Mouse (Mus musculus) thymus, adult 2 months (tissue): ENCODE data around the gene Hk1. TPM values are rescaled to one million over a fixed set of nuclear protein-coding genes. Genes with fewer than 3 reads are reported as not detected.
A peak's percentile ranks its signal among the peaks of the same experiment; 100 is the strongest.

ENCODE experiments used
- DNase-seq: peaks from one replicate; pipeline ENCODE4 v3.0.0; 2021
- H3K27ac ChIP-seq: fragments of 200-500 bp; 2 replicates; pipeline ENCODE4 v1.5.1; 2012; ENCODE audit warnings: low read length, control low read depth; ENCODE audit not compliant: control insufficient read depth, insufficient read depth
- H3K27me3 ChIP-seq: fragments of 200-500 bp; 2 replicates; pipeline ENCODE4 v1.6.1; 2012; ENCODE audit warnings: mild to moderate bottlenecking, low read length, moderate library complexity, mixed read lengths; ENCODE audit not compliant: control insufficient read depth, insufficient read depth
- H3K36me3 ChIP-seq: fragments of 200-500 bp; 2 replicates; pipeline ENCODE4 v1.6.1; 2012; ENCODE audit warnings: mild to moderate bottlenecking, low read length, moderate library complexity; ENCODE audit not compliant: control insufficient read depth, insufficient read depth
- H3K4me1 ChIP-seq: fragments of 200-500 bp; replicated peaks from 2 replicates; pipeline ENCODE4 v1.6.1; 2012; ENCODE audit warnings: low read length; ENCODE audit not compliant: control insufficient read depth, insufficient read depth
- H3K4me3 ChIP-seq: fragments of 200-500 bp; 2 replicates; pipeline ENCODE4 v1.5.1; 2012; ENCODE audit warnings: mild to moderate bottlenecking, low read length, control low read depth, moderate library complexity; ENCODE audit not compliant: control insufficient read depth, insufficient read depth
- CTCF ChIP-seq: fragments of 200-500 bp; IDR thresholded peaks from 2 replicates; pipeline ENCODE4 v1.5.1; 2012; ENCODE audit warnings: mild to moderate bottlenecking, control low read depth, low read length, moderate library complexity, borderline replicate concordance; ENCODE audit not compliant: control insufficient read depth, poor library complexity, insufficient read depth; ENCODE audit errors: extremely low read depth
- POLR2A ChIP-seq: fragments of 200-500 bp; IDR thresholded peaks from 2 replicates; pipeline ENCODE4 v1.6.1; 2012; ENCODE audit warnings: mild to moderate bottlenecking, low read length, control low read depth, moderate library complexity; ENCODE audit not compliant: control insufficient read depth, poor library complexity, insufficient read depth; ENCODE audit errors: extremely low read depth
- WGBS: fragments of 180-500 bp; shearing (Covaris S2); methylation state at CpG from one replicate; pipeline ENCODE4 v1.1.7; 2018; 5-methylcytosine and 5-hydroxymethylcytosine counted together
- polyA plus RNA-seq: library from polyadenylated mRNA; depleted of rRNA; stranded (reverse); fragments of >200 nt; gene quantifications from 2 replicates; pipeline ENCODE4 v1.2.3, GENCODE M21; 2012

The Hk1 gene
- polyA plus RNA-seq, 1 experiment: 52.1 TPM

DNA sequence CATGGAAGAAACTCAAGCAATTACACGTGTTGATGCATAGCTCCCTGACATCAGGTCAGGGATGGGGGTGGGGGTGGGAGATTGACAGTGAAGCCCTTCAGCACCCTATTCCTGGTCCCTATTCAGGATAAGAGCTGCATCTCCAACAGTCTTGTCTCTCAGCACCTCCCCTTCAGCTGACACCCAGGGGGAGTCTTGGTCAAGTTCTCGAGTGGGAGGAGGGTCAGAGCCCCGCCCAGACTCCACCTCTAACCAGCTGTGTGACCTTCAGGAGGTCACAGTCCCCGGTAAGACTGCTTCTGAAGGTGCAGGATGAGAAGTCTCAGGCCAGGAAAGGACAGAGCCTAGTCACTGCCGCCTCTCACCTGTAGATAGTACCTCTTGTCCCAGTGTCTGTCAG, 41.1 kb downstream of the Hk1 start:
- Histone ChIP-seq H3K36me3 (no peaks in the 10 kb centered on the region), H3K4me1 (peaks cover 16% of the 10 kb centered on the region), H3K27me3 (no peaks in the 10 kb centered on the region), H3K4me3 (peak overlapping the region; percentile 20), H3K27ac (peak overlapping the region; percentile 32; the same call in 1 of the 2 replicates)
- TF ChIP-seq CTCF: no peak
- TF ChIP-seq POLR2A: no peak
- WGBS: 41% methylated on average over 5 of the region's 5 CpGs
- DNase-seq: peak; percentile 25

DNA sequence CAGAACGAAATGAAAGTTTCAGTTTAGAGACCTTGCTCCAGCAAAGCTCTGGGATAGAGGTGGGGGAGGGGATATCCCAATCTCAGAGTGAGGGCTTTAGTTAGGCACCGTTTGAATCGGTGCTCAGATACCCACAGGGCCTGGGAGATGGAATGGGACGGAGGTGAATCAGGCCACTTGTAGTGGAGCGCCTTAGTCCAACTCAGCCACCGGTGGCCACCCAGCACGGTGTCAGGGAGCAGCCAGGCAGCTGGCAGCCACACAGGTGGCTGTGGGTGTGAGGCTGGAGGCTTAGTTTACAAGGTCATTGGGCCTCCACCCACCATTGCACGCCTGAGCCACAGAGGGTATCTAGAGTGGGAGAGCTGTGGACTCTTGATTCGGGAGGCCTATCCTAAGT, 41.5 kb downstream of the Hk1 start:
- WGBS: 74% methylated on average over 9 of the region's 9 CpGs
- Histone ChIP-seq H3K27me3 (no peaks in the 10 kb centered on the region), H3K4me3 (no peak overlapping the region), H3K36me3 (no peaks in the 10 kb centered on the region), H3K27ac (no peak overlapping the region; the same call in 1 of the 2 replicates), H3K4me1 (peaks cover 16% of the 10 kb centered on the region)
- peak; percentile 16 for DNase-seq
- no peak for TF ChIP-seq CTCF
- TF ChIP-seq POLR2A: no peak

DNA sequence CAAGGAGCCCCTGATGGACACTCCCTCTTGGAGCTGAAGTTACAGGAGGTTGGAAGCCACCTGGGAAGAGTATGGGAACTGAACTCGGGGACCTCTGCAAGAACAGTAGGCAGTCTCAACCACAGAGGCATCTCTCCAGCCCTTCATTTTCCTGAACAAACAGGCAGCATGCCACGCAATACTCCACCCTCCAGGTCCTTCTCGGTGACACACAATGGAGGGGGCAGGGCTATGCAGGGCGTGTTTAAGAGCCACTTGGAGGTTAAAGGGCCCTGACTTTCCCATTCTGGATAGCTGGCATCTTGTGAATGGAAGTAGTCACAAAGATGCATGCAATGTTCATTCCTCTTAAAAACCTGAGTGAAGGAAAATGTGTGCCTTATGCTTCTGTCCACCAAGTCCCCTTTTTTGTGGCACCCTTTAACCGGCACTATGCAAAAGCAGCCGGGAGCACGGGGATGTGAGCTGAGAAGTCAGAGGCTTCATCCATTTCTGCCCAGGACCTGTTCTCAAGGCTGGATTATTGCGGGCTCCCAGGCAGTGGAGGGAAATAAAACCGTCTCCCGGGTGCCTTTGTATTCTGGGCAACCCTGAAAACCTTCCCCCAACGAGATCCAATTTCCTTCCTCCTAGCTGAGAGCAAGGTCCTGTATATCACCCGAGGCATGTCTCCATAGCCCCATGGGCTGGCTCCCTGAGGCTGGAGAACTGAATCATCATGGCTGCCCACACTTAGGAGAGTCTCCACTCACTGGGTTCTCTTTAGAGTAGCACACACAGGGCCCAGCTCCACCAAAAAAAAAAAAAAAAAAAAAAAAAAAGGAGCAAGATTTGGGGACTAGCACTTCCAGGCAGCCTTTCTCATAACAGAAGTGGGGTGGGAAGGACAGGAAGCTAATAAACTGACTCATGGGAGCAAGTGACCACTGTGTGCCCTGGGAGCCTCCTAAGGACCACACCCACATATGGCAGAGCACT, 42.8 kb downstream of the Hk1 start:
- no peak overlapping the region for H3K27ac ChIP-seq
- WGBS: 43% methylated on average over 12 of the region's 12 CpGs
- H3K36me3 ChIP-seq: no peaks in the 10 kb centered on the region
- TF ChIP-seq POLR2A: no peak
- no peak for TF ChIP-seq CTCF
- no peak for DNase-seq
- H3K27me3 ChIP-seq: no peaks in the 10 kb centered on the region
- H3K4me1 ChIP-seq: peaks cover 20% of the 10 kb centered on the region
- no peak overlapping the region for H3K4me3 ChIP-seq

DNA sequence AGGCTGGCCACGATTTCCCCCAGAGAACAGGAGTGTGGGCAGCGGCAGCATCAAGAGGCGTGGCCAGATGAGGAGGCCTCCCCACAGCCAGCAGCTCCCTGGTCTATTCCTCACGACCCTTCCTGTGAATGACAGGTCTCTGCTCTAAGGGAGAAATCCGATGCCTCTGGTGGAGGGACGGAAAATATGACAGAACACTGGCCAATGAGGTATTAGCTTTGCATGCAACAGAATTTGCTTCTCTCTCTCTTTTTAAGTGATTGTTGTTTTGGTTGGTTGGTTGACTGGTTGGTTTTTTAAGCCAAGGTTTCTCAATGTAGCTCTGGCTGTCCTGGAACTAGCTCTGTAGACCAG, 44.3 kb downstream of the Hk1 start:
- no peak for DNase-seq
- TF ChIP-seq POLR2A (no peak), CTCF (no peak)
- Histone ChIP-seq H3K36me3 (no peaks in the 10 kb centered on the region), H3K27ac (no peak overlapping the region), H3K4me3 (no peak overlapping the region), H3K4me1 (peaks cover 17% of the 10 kb centered on the region), H3K27me3 (no peaks in the 10 kb centered on the region)
- WGBS: 56% methylated on average over 6 of the region's 6 CpGs

DNA sequence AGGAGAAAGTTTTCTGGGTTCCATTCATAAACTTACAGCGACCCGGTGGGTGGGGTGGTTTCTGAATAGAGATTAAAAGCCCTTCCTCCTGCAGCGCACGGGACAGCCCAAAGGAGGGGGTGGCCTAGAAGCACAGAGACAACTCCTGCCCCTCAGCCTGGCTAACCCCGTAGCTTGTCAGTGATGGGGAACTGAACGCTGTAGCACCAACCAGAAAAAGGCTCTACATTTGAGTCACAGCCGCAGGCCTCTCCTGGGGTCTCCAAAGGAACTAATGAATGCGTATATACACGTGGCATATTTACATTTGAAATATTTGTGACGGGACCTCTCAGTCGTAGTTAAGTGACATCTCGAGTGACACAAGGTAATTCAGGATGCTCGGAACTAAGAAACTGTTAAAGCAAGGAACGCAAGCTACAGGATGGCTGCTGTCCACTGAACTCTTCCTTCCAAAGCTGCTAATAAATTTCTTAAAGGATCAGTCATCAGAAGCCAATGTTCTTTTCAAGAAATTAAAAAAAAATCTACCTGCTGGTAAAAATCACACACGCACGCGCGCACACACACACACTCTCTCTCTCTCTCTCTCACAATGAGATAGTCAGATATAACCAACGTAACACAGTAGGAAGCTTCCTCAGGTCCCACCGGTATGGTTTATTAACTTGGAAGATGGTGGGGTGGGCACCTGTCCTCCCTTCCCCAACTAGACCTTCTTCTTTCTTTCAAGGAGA, 44.9 kb downstream of the Hk1 start:
- Histone ChIP-seq H3K4me3 (no peak overlapping the region), H3K27ac (no peak overlapping the region), H3K36me3 (no peaks in the 10 kb centered on the region), H3K4me1 (peaks cover 17% of the 10 kb centered on the region), H3K27me3 (no peaks in the 10 kb centered on the region)
- DNase-seq: no peak
- TF ChIP-seq POLR2A (no peak), CTCF (no peak)
- WGBS: 83% methylated on average over 20 of the region's 20 CpGs

DNA sequence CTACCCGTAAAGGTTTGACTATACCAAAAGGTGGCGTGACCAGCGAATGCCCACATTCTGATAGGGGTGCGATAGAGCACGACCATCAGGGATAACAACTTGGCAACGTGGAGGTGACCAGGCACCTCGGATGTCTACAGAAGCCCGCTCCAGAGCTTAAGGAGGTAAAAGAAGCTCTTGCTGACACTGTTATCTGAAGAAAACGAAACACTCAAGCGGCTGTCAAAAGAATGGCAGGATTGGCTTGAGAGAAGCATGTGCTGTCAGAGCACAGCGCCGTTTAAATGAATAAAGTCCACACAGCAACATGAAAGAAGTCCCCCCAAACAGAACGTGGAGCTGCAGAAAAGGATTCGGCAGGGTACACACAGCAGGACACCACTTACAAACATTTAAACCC, 46.4 kb downstream of the Hk1 start:
- H3K27me3 ChIP-seq: no peaks in the 10 kb centered on the region
- DNase-seq: no peak
- no peaks in the 10 kb centered on the region for H3K36me3 ChIP-seq
- no peak for TF ChIP-seq CTCF
- TF ChIP-seq POLR2A: no peak
- H3K27ac ChIP-seq: no peak overlapping the region
- no peak overlapping the region for H3K4me3 ChIP-seq
- peaks cover 20% of the 10 kb centered on the region for H3K4me1 ChIP-seq
- 95% methylated on average over 14 of the region's 14 CpGs for WGBS
